Comparison of ENCODE assay signal across 14 mouse cellular contexts in the genomic region with DNA sequence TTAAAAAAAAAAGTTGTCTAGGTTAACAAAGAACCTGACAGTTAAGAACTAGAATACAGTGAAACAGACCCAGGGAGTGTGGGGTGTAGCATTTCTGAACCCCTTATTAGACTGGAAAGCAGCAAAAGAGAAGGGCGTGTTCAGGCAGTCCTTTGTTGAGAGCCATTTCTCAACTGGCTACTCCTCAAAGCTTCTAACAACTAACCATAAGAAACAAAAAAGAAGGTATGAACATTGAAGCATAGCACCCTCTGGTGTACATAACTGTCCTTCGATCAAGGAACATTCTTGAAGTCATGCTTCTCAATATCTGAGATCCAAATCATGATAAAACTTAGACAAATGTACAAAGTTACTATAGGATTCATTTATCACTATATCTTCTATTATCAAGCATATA.
A peak's percentile ranks its signal among the peaks of the same experiment; 100 is the strongest.
DNase-seq lines count a peak whose midpoint lies in the region; ATAC-seq and TF ChIP-seq lines count a peak whose summit lies in the region.
"Had no signal": no experiment of that assay in that cellular context is flagged by ENCODE, and none has a peak within 500 bp of the region (broad histone marks: within the 10 kb centered on the region; RNA-seq: fewer than 3 reads in every experiment).

No protein-coding gene starts in this region.

- in situ Hi-C loops in CH12.LX (cut with MboI; ENCODE audit: low pct_ligation_motif_present, low pct_unique_long_range_greater_than_20kb, low sequenced_read_pairs): loop anchor here (10.0 kb wide), 1 partner anchor 198 kb away; no protein-coding TSS in a partner anchor

- 75% methylated on average over 2 of the region's 2 CpGs for WGBS in forebrain, postnatal 0 days
- WGBS in forebrain, embryonic 12.5 days: 72% methylated on average over 2 of the region's 2 CpGs

- intact Hi-C loops in left cerebral cortex, adult 2 months (cut with DNase I): no loop called here
- intact Hi-C loops in left cerebral cortex, postnatal 25 days (cut with DNase I): no loop called here

- H3K4me2 ChIP-seq in forebrain, postnatal 0 days (ENCODE audit: low read depth): no peak overlapping the region
- no peak overlapping the region for H3K4me2 ChIP-seq in forebrain, embryonic 12.5 days
- H3K4me2 ChIP-seq in CH12.LX (ENCODE audit: insufficient read depth, low read depth, poor library complexity, severe bottlenecking): no peak overlapping the region
- H3K4me2 ChIP-seq: heart, embryonic 15.5 days; limb, embryonic 15.5 days; midbrain, embryonic 11.5 days; neural tube, embryonic 13.5 days had no signal

- H3K9me3 ChIP-seq in forebrain, postnatal 0 days (ENCODE audit: low read length): no peaks in the 10 kb centered on the region
- no peaks in the 10 kb centered on the region for H3K9me3 ChIP-seq in forebrain, embryonic 12.5 days
- no peaks in the 10 kb centered on the region for H3K9me3 ChIP-seq in CH12.LX (replicated peaks; ENCODE audit: low read length)
- H3K9me3 ChIP-seq: heart, embryonic 15.5 days; limb, embryonic 15.5 days; neural tube, embryonic 13.5 days had no signal

- H3K27ac ChIP-seq in forebrain, postnatal 0 days (ENCODE audit: low read depth, low read length): no peak overlapping the region
- no peak overlapping the region for H3K27ac ChIP-seq in forebrain, embryonic 12.5 days
- H3K27ac ChIP-seq in left cerebral cortex, adult 2 months: no peak overlapping the region; the same call in 1 of the 2 replicates
- H3K27ac ChIP-seq in CH12.LX (ENCODE audit: insufficient read depth, low read depth): no peak overlapping the region
- H3K27ac ChIP-seq: heart, embryonic 15.5 days; limb, embryonic 15.5 days; neural tube, embryonic 13.5 days had no signal

- TF ChIP-seq RAD21 in CH12.LX (IDR thresholded peaks at IDR 0.05; ENCODE audit: low read depth, low read length): peak; percentile 64

- H3K4me1 ChIP-seq in forebrain, postnatal 0 days (ENCODE audit: insufficient read depth): no peaks in the 10 kb centered on the region
- no peaks in the 10 kb centered on the region for H3K4me1 ChIP-seq in forebrain, embryonic 12.5 days
- H3K4me1 ChIP-seq in CH12.LX (ENCODE audit: control insufficient read depth in 1 of 2, insufficient read depth in 2 of 2): no peaks in the 10 kb centered on the region
- H3K4me1 ChIP-seq: heart, embryonic 15.5 days; limb, embryonic 15.5 days; neural tube, embryonic 13.5 days had no signal

- H3K4me3 ChIP-seq in forebrain, postnatal 0 days (ENCODE audit: low read depth, low read length): no peak overlapping the region
- no peak overlapping the region for H3K4me3 ChIP-seq in forebrain, embryonic 12.5 days (replicated peaks)
- H3K4me3 ChIP-seq in left cerebral cortex, adult 2 months: no peak overlapping the region
- no peak overlapping the region for H3K4me3 ChIP-seq in CH12.LX (replicated peaks in 1 of 3; ENCODE audit: low read depth in 2 of 3, low read length in 2 of 3, poor library complexity in 1 of 3)
- H3K4me3 ChIP-seq: heart, embryonic 15.5 days; limb, embryonic 15.5 days; neural tube, embryonic 13.5 days had no signal

- no peaks in the 10 kb centered on the region for H3K27me3 ChIP-seq in forebrain, postnatal 0 days (ENCODE audit: insufficient read depth, low read length)
- no peaks in the 10 kb centered on the region for H3K27me3 ChIP-seq in forebrain, embryonic 12.5 days
- H3K27me3 ChIP-seq in CH12.LX (replicated peaks): no peaks in the 10 kb centered on the region
- H3K27me3 ChIP-seq: heart, embryonic 15.5 days; limb, embryonic 15.5 days; neural tube, embryonic 13.5 days had no signal

- DNase-seq in forebrain, postnatal 0 days: no peak
- no peak for DNase-seq in left cerebral cortex, adult 2 months (ENCODE audit: extremely low spot score in 1 of 2, low spot score in 2 of 2)
- DNase-seq in left cerebral cortex, postnatal 25 days (ENCODE audit: low spot score in 2 of 2): no peak
- DNase-seq in CH12.LX (ENCODE audit: extremely low read depth): peak; percentile 21
- DNase-seq in lung, postnatal 36 days: peak; percentile 78
- no peak for DNase-seq in ovary, postnatal 36 days (ENCODE audit: low spot score)
- DNase-seq: cerebellum, adult 9-10 months; kidney, adult 8-10 months had no signal

- ATAC-seq in forebrain, postnatal 0 days: no peak
- no peak for ATAC-seq in forebrain, embryonic 12.5 days (ENCODE audit: low FRiP score)
- no peak for ATAC-seq in erythroblast, adult 5-6 weeks (replicated peaks; ENCODE audit: low FRiP score, poor library complexity, severe bottlenecking)

- H3K79me2 ChIP-seq in CH12.LX (replicated peaks; ENCODE audit: control insufficient read depth, extremely low read depth, insufficient read depth, poor library complexity, severe bottlenecking): no peaks in the 10 kb centered on the region

- H3K9ac ChIP-seq in forebrain, postnatal 0 days: no peak overlapping the region
- H3K9ac ChIP-seq in forebrain, embryonic 12.5 days: no peak overlapping the region
- H3K9ac ChIP-seq in CH12.LX (ENCODE audit: insufficient read depth, low read depth): no peak overlapping the region
- H3K9ac ChIP-seq: heart, embryonic 15.5 days; limb, embryonic 15.5 days; neural tube, embryonic 13.5 days had no signal

- dilution Hi-C loops in CH12.LX (cut with MboI; ENCODE audit: extremely low pct_ligation_motif_present, extremely low pct_unique_long_range_greater_than_20kb, low sequenced_read_pairs): no loop called here

- TF ChIP-seq POLR2A in CH12.LX (IDR thresholded peaks at IDR 0.05; ENCODE audit: low read depth, low read length): no peak

- TF ChIP-seq EP300 in CH12.LX (IDR thresholded peaks at IDR 0.05; ENCODE audit: low read length): no peak

- peak; percentile 36 for TF ChIP-seq CTCF in forebrain, postnatal 0 days (IDR thresholded peaks at IDR 0.05; ENCODE audit: low read depth)
- peak; percentile 50 for TF ChIP-seq CTCF in left cerebral cortex, adult 2 months (IDR thresholded peaks at IDR 0.05)
- peak in 1 of 2 experiments; percentile 69; a peak in 2 of 4 replicates for TF ChIP-seq CTCF in CH12.LX (conservative IDR thresholded peaks at IDR 0.05 in 1 of 2, IDR thresholded peaks at IDR 0.05 in 1 of 2; ENCODE audit: low read depth in 2 of 2, low read length in 2 of 2)

- no peaks in the 10 kb centered on the region for H3K36me3 ChIP-seq in forebrain, postnatal 0 days (ENCODE audit: insufficient read depth)
- H3K36me3 ChIP-seq in forebrain, embryonic 12.5 days (replicated peaks): no peaks in the 10 kb centered on the region
- H3K36me3 ChIP-seq in CH12.LX (replicated peaks in 1 of 2; ENCODE audit: control insufficient read depth in 1 of 2, insufficient read depth in 1 of 2, low read length in 1 of 2): no peaks in the 10 kb centered on the region
- H3K36me3 ChIP-seq: heart, embryonic 15.5 days; limb, embryonic 15.5 days; neural tube, embryonic 13.5 days had no signal

TF ChIP-seq in CH12.LX, 34 proteins besides CTCF, POLR2A, EP300 and RAD21:
- TF ChIP-seq PAX5 (IDR thresholded peaks at IDR 0.05; ENCODE audit: low read length) (no peak), MXI1 (IDR thresholded peaks at IDR 0.05; ENCODE audit: low read depth, low read length) (no peak), MYC (IDR thresholded peaks at IDR 0.05; ENCODE audit: low read depth, low read length) (no peak), GABPA (IDR thresholded peaks at IDR 0.05; ENCODE audit: insufficient replicate concordance, low read depth, low read length) (no peak), SMC3 (IDR thresholded peaks at IDR 0.05; ENCODE audit: low read depth, low read length) (peak; percentile 74), ZMIZ1 (IDR thresholded peaks at IDR 0.05; ENCODE audit: low read depth, low read length) (no peak), MAX (IDR thresholded peaks at IDR 0.05; ENCODE audit: low read length) (no peak), SIN3A (IDR thresholded peaks at IDR 0.05; ENCODE audit: low read length) (no peak), HCFC1 (IDR thresholded peaks at IDR 0.05; ENCODE audit: low read depth, low read length) (no peak), USF1 (IDR thresholded peaks at IDR 0.05; ENCODE audit: low read depth, low read length) (no peak), USF2 (conservative IDR thresholded peaks at IDR 0.05; ENCODE audit: low read depth, low read length) (no peak), ELF1 (IDR thresholded peaks at IDR 0.05; ENCODE audit: low read depth, low read length) (no peak), ZC3H11A (IDR thresholded peaks at IDR 0.05; ENCODE audit: low read depth, low read length) (0 out of 2 replicates have a peak, but pooled peaks have one; percentile 18)
TF ChIP-seq in CH12.LX: peak in this region for 2.

Comparison
In these comparisons a context has a peak if more than half of its experiments do, and no peak if none do; other contexts are left out.
1. DNase-seq: peak in CH12.LX (single experiment) and lung, postnatal 36 days (single experiment); none in forebrain, postnatal 0 days (single experiment), left cerebral cortex, adult 2 months (0 of 2), left cerebral cortex, postnatal 25 days (0 of 2) and ovary, postnatal 36 days (single experiment).